Mouse (Mus musculus) C2C12 (cell line): ENCODE measurements around the gene Hepacam.

ENCODE experiments used
- CEBPB ChIP-seq: IDR thresholded peaks from one replicate; pipeline ENCODE4 v1.6.1; 2011; ENCODE audit warnings: low read depth, mild to moderate bottlenecking, control low read depth, moderate library complexity
- CTCF ChIP-seq: IDR thresholded peaks from one replicate; pipeline ENCODE4 v1.5.1; 2011; ENCODE audit not compliant: control insufficient read depth, insufficient read depth, insufficient read length
- MAX ChIP-seq: IDR thresholded peaks from one replicate; pipeline ENCODE4 v1.6.1; 2011; ENCODE audit warnings: mild to moderate bottlenecking, control low read depth
- MYOD1 ChIP-seq: IDR thresholded peaks from one replicate; pipeline ENCODE4 v1.6.1; 2011; ENCODE audit warnings: low read depth; ENCODE audit not compliant: control insufficient read depth, insufficient read length
- MYOG ChIP-seq: IDR thresholded peaks from one replicate; pipeline ENCODE4 v1.6.1; 2011; ENCODE audit not compliant: control insufficient read depth, insufficient read length; ENCODE audit errors: extremely low read depth

DNA sequence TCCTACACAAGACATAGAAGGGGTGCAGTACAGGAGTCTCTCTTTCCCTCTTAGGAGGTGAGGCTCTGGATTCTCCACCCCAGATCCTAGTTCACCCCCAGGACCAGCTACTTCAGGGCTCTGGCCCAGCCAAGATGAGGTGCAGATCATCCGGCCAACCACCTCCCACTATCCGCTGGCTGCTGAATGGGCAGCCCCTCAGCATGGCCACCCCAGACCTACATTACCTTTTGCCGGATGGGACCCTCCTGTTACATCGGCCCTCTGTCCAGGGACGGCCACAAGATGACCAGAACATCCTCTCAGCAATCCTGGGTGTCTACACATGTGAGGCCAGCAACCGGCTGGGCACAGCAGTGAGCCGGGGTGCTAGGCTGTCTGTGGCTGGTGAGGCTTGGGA is 35.4 kb downstream of the Hepacam start:
- no peak for TF ChIP-seq CTCF
- TF ChIP-seq CEBPB, result no peak
- TF ChIP-seq MAX, result no peak
- TF ChIP-seq MYOG, result no peak
- no peak for TF ChIP-seq MYOD1
